Mouse (Mus musculus): ENCODE results near the gene Cyp17a1.

The Cyp17a1 gene

DNA sequence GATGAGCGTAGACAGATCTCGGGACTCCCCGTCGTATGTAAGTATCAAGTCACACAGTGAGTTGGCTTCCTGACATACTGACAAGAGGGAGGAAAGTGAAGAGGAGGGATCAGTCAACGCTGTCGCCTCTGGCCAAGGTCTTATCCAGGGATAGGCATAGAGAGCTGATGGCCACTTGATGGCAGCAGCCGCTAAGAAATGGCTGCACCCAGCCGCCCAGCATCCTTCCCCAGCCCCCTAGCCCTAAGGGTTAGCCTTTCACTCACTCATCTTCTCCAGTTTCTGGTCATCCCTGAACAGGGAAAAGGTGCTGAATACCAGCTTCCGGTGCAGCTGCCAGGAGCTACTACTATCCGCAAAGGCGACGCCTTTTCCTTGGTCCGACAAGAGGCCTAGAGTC is 2.3 kb downstream of the Cyp17a1 start:
- DNase-seq (ENCODE audit: low spot score) = peak; percentile 69

DNA sequence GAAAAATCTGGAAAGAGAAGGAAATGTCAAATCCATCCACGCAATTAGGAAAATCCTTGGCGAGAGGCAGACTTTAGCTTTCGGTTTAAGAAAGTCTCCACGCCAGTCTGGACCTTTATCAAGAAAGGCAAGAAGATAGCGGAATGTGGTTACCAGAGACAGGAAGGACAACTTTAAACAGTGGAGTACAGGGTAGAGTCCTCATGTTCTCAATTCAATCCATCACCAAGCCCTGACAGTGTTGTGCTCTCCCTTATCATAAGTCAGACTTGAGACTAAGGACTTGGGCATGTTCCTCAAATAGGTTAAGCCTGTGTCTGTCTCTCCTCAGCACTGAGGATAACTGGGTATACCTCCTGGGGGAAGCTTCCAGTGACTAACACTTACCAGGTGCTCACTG is 3.2 kb downstream of the Cyp17a1 start:
- DNase-seq (ENCODE audit: low spot score) = no peak

DNA sequence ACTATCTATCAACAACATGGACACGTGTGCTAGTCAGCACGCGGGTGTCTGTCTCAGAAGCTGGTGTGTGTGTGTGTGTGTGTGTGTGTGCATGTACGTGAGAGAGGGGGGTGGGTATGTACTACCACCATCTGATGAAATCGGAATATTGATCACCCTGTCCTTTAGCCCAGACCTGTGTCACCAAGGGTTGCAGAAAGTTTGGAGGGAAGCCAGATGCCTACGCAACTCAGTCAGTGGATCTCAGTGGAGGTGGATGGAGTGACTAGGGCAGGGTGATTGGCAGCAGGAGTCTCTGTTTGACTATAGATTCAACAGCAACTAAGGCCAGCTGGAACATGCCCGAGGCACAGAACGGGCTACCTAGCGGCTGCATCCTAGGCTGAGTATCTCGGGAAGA is 4.7 kb downstream of the Cyp17a1 start:
- no peak for DNase-seq (ENCODE audit: low spot score)

DNA sequence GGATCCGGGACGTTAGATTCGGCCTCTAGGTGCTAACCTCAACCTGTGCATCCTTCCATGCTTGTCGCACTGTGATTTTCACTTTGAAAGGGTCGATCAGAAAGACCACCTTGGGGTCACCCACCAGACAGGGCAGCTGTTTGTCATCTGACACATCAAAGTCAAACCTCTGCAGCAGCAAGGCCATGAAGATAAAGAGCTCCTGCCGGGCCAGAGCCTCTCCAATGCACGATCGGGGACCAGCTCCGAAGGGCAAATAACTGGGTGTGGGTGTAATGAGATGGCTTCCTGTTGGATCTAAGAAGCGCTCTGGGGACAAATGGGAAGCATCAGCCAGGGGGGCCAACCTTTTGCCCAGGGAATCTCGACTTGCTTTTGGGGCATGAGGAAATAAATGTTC is 5.7 kb downstream of the Cyp17a1 start:
- no peak for DNase-seq (ENCODE audit: low spot score)

DNA sequence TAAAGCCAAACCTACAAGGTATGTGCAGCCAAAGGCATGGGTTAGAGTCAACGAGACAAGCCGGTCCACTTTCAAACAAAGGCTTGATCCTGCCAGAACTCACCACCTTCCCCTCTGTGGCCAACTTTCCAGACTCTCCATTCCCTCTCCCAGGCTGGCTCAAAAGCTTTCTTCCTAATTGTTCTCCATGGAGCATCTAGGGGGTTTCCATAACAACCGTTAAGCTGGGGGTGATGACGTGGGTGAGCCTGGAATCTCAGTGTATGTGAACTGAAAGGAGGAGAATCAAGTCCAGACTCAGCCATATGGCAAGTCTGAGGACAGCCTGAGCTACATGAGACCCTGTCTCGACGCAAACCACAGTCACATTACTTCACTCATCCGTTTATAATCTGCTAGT is 7.5 kb downstream of the Cyp17a1 start:
- no peak for DNase-seq (ENCODE audit: low spot score)

DNA sequence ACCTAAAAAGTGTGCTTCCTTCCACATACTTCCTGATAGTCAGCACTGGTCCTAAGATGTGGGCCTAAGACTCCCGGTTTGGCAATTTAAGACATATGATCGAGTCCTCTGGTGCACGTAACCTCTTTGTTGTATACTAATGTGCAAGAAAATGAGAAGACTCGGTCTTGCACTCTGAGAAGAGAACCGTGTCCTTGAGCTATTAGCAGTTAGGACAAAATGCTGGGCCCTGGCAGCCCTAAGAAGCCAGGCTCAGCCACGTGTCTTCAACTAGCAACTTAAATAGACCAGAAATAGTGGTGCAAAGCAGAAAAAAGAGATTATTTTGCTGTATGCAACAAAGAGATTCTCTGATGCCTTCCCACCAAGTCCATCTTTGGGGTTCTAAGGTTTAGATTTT is 10.2 kb downstream of the Cyp17a1 start:
- DNase-seq (ENCODE audit: low spot score) = no peak

DNA sequence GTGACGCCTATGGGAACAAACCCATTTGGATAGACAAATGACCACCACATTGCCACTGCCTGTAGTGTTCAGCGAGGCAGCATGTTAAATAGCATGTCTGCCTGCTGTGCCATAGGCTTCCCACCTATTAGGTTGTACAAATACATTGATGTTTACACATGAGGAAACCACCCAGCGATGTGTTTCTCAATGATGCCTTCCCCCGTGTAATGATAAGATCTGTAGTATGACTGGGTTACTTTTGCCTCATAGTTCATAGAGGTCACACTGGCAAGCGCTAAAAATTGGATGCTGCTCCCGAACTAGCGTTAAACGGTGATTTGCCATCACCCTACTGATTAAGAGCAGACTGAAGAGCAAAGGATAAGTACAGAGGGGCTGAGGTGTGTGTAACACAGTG is 10.8 kb downstream of the Cyp17a1 start:
- no peak for DNase-seq (ENCODE audit: low spot score)

DNA sequence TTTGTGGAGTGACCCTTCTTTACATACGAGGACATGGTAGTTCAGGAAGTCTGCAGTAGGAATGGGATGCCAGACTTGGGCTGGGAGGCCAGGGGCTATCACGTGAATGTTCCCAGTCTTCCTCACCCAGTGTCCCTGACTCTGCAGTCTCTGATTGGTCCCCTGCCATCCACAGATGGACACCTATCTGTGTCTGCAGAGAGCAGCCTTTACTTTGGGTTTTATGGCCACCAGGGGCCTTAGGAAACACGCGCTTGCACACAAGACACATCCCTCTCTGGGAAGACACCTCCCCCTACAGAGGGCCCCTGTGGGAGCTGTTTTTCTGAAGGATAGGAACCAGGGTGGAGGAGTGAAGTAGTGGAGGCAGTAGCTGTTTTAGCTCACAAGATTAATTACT is 11.5 kb downstream of the Cyp17a1 start:
- DNase-seq (ENCODE audit: low spot score) = no peak

DNA sequence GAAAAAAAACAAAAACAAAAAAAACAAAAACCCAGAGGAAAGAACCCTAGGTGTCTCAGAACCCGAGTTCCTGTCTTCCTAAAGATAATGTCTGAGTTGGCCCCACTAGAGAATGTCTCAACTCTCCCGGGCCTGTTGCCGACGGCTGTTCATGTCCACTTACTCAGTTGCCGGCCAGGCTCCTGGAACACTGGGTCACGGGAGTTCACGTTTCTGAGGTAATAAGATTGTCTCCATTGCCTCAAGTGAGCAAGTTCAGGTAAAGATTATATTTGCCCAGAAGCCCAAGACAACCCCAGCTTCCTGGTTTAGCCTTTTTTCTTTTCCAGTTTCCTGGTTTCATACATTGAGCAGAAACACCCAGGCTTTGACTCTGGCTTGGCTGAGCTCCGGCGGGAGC is 14.1 kb downstream of the Cyp17a1 start:
- peak; percentile 44 for DNase-seq (ENCODE audit: low spot score)

DNA sequence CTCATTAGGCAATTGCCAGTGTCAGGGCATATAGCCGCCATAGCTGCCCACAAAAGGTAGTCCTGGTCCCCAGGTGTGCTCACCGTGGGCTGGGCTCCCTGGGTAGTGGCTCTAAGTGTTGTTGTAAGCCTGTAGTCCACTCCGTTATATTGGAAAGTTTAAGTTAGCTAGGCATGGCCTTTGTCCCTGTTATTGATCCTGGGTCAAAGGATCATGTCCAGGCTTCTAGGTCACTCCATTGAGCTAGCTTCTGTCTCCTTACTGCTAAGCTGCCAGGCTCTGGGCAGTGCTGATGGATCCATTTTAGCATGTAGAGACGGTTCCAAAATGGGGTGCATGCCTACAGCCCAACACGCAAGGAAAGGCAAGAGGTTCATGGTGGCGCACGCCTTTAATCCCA is 14.6 kb downstream of the Cyp17a1 start:
- no peak for DNase-seq (ENCODE audit: low spot score)

DNA sequence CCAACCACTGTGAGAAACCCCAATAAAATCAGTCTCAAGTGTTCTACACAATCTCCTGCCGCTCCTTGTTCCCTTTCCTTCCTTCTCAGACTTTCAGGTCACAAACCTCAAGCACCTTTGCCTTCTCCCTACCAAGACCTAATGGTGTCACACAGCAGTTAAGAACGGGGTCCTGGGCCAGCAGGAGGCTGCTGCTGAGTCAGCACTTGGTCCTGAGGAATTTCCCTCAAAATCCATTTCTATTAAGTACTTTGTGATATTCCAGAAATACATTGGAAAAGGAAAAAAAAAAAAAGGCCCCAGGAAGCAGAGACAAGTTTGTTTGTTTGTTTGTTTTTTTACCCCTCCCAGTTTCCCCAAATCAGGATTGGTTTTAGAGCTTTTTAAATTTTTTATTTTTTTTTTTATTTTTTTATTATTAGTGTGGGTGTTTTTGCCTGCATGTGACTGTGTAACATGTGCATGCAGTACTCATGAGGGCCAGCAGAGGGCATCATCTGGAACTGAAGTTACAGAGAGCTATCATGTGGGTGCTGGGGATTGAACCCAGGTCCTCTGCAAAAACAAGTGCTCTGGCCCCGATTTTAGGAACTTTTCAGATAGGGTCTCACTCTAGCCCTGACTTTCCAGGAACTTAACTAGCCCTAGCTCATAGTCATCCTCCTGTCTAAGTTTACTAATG is 15.5 kb downstream of the Cyp17a1 start:
- DNase-seq (ENCODE audit: low spot score) = no peak

DNA sequence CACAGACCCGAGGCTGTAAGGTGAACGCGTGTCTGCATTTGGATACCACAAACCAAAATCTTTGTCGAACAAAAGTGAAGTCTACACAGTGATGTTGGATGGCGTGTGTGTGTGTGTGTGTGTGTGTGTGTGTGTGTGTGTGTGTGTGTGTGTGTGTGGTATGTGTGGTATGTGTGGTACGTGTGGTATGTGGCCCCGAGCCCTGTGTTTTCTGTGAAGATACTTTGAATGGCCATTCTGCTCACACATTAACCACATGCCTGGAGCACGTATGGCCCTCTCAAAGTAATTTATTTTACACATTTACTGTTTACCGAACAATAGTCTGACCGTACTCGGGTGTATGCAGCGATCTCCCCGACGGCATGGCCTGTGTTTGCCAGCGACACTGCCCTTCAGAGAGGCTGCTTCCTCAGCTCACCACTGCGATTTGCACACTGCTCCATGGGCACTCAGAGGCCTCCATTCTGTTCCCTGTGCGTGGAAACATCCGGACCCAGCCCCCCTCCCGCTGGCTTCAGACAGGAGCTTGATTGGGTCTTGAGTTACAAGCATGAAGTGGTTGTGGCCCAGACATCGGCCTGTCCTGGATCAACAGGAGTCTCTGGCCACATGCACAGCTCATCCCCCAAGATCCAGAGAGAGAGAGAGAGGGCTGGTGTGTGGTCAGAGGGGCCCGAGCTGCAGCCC is 16.7 kb downstream of the Cyp17a1 start:
- DNase-seq (ENCODE audit: low spot score) = no peak

DNA sequence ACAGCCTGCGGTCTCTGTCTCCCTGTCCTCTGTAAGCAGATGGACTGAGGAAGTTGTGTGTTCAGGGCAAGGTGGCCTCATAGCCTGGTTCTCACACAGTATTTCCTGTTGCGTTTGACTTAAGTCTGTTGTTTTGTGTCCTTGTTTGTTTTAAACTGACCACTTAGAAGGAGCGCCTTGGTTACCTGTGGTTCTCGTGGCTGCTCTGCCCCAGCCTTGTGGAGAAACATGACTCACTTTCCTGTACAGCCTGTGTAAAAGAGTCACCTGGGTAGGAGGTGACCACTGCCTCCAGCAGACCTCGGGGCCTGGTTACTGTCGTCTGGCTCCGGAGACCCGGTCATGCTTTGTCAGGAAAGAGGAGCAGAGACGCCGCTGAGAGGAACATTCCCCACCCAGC is 17.3 kb downstream of the Cyp17a1 start:
- no peak for DNase-seq (ENCODE audit: low spot score)

DNA sequence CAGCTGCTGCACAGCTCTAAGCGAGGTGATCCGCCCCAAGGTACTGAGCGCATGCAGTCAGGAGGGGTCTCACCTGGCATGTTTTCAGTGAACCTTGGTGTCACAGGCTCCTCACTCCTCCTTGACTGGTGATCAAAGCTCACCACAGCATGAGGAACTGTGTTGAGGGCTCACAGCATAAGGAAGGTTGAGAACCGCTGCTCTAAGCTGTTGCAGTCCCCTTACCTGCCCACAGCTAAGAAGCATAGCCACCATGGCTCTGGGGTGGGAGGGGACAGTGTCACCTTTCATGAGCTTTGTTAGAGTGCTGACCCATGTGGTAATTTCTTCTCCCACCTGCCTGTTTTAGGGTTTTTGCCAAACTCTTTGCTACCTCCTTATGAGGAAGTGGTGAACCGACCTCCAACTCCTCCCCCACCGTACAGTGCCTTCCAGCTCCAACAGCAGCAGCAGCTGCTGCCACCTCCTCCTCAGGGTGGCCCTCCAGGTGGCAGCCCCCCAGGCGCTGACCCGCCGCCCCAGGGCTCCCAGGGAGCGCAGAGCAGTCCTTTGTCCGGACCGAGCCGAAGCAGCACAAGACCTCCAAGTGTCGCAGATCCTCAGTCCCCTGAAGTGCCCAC is 19.2 kb downstream of the Cyp17a1 start:
- no peak for DNase-seq (ENCODE audit: low spot score)

DNA sequence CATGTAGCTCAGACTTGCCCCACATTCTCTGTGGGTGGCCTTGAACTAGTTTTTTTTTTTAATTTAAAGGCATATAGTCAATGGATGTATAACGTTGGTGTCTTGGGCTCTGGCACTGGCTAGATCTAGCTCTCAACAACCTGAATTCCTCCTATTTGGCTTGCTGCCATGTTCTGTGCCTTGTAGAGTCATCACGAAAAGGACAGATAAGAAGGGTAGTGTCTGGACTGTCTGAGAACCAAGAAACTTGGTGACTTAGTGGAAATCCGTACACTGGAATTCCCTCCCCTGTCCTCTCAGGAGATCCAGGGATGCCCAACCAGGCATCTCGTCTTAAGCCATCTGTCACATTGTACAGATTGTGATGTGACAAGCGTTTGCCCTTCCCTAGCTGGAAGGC is 19.8 kb downstream of the Cyp17a1 start:
- no peak for DNase-seq (ENCODE audit: low spot score)

DNA sequence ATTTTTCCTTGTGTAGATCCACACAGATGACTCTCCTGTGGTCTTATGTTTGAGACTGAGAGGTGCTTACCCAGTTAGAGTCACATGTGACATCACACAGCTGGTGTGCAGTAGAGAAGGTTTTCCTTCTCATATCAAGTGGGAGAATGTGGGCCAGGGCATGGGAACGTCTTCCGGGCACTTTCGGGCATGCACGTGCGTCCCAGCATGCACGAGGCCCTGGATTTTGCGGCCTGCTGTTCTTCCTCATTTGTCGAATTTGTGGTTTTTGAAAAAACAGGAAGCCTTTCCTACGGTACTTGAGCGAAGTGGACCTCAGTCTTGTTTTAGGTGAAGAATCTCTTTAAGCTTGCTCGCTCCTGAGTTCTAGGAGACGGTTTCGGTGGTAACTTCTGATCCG is 24.4 kb downstream of the Cyp17a1 start:
- no peak for DNase-seq (ENCODE audit: low spot score)

DNA sequence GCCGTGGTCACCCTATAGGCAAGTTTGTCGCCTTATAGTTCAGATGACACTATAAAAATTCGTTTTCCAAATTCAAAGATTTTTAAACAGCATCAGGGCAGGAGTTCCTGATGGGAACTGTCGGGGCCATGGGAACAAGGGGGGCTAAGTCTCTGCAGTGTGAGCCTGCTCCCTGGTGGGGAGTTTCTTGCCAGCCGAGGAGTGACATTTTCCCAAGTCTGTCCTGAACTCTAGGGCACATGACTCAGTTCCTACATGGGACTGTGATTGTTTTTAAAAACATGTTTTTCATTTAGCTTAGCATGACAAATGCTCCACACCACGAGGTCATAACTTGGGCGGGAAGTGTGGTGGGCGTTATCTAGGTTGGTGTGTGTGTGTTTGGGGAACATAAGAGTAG is 25.1 kb downstream of the Cyp17a1 start:
- DNase-seq (ENCODE audit: low spot score) = peak; percentile 51

DNA sequence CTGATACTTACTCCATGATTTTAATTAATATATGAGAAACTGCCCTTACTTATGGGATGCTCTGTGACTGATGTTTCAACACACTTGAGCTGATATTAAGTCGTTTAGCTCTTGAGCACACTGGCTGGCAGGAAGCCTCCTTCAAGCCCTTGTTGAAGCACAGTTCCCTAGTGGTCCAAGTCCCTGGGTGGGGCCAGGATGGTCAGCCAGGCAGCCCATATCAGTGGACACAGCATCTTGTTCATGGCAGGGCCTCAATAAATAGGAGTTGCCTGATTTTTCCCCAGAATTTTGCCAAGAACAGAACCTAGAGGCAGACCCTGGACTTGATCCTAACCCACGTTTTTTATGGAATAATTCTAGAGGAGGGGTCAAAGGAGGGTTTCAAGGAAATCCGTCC is 25.7 kb downstream of the Cyp17a1 start:
- no peak for DNase-seq (ENCODE audit: low spot score)

DNA sequence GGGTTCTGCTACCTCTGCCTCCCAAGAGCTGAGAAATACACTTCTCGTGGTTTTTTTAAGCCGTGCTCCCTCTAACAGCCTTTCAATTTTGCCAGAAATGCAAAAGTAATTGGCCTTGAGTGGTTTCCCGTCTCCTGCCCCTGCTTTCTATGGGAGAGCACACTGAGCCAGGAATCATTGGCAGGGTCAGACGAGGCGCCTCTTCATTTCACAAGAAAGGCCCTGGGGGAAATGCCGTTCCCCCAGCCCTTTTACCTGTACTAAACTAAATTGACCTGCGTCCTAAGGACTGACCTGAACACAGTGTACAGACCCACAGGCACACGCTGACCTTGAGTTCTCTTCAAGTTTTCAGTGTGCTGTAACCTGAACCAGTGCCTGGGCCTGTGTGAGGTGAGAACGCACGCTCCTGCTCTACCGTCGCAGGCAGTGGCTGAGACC is 26.9 kb downstream of the Cyp17a1 start:
- DNase-seq (ENCODE audit: low spot score) = peak; percentile 48

DNA sequence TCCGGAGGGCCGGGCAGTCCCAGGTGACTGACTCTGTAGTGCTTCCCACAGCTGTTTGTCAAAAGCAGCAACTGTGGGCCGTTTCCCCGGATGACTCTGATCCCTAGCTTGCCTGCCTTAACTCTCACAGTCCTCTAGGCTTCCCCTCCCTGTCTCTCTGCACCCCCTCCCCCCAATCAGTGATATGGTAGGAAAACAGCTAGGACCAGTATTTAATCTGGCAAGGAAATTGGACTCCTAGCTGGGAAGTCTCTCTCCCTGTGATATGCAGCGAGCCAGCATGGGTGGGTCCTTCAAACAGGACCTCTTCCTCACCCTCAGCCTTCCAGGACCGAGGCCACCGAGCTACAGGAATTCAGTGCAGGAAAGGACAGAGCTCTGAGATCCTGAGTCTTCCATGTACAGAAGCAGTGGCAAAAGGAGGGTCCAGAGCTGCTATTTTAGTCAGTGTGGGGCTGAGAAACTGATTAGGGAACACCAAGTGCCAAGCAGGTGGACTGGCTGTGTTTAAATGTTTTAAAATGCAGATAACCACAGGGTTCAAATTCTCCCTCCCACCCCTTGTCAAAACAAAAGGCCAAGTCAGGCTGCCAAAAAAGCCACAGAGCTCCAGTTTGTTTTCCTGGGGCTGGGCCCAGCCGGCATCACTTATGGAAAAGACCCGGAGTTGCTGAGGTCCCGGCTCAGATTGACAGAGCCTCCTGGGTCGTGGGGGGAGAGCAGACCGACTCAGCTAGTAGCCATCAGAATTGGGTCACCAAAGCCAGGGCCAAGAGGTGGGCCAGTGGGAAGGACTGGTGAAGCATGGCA is 28.0 kb downstream of the Cyp17a1 start:
- peak; percentile 65 for DNase-seq (ENCODE audit: low spot score)

DNA sequence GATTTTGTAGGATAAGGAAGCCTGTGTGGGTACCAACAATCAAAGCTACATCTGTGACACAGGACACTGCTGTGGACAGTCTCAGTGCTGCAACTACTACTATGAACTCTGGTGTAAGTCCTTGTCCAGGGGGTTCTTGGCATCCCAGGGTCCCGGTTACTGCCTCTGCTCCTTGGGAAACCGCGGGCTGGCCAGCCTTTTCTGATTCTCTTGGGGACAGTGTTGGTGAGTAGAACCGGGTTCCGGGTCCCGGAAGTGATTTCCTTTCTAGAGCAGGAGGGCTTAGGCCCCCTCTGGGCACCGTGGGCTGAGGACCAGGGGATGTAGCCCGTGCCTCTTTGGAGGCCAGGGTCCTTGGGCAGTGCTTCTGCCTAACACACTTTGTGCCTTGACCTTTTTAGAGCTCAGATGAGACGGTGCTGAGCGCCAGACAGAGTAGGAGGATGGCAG is 28.6 kb downstream of the Cyp17a1 start:
- DNase-seq (ENCODE audit: low spot score) = no peak

DNA sequence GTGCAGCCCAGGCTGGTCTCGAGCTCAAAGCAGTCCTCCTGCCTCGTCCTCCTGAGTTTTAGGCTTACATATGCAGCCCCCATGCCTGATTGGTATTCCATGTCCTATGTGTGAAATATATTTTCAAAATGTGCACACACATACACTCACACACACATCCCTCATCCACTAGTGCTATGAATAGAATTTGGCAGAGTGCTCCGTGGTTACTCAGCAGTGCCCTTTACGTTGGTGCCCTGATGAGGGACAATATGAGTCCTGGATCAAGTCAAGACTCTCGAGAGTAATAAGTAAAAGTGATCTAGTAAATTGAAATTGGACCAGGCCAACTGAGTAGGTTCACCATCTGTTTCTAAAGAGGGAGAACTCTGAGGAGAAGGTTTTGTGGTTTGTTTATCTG is 29.7 kb downstream of the Cyp17a1 start:
- DNase-seq (ENCODE audit: low spot score) = peak; percentile 43

All from adipocyte (in vitro differentiated cells).